Mouse (Mus musculus): ENCODE measurements around the gene Grin2b.

DNA sequence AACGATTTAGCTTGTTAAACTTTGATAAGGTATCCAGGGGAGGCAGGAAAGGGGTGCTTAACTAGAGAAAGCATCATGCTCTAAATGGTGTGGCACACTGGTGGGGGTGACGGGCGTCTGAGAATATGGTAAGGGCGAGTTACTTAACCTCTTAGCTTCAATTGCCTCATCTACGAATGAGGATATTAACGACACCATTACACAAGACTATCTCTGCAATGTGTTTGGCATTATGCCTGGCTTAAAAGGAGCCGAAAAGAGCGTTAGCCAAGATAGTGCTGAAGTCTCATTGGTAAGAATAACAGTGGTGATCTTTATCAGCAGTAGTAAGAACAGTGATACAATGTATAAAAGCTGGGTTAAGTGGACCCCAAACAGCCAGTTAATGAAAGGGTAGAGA, 405.7 kb downstream of the Grin2b start:
- TF ChIP-seq TCF12 (IDR thresholded peaks at IDR 0.05; ENCODE audit: insufficient read depth, poor library complexity, severe bottlenecking) (no peak), POLR2A (IDR thresholded peaks at IDR 0.05; ENCODE audit: insufficient read length, low read depth) (no peak), MYOD1 (IDR thresholded peaks at IDR 0.05; ENCODE audit: control insufficient read depth in 1 of 3, insufficient read length in 2 of 3, low read depth in 2 of 3) (no peak), USF1 (IDR thresholded peaks at IDR 0.05; ENCODE audit: low read depth) (no peak), POLR2AphosphoS2 (IDR thresholded peaks at IDR 0.05; ENCODE audit: insufficient read length, low read depth) (no peak), MAX (IDR thresholded peaks at IDR 0.05; ENCODE audit: low read depth) (no peak)
